Mouse (Mus musculus) NIH3T3 (cell line): Measurements from ENCODE around the gene Crp.

Experiments used
- DNase-seq: peaks from one replicate; pipeline ENCODE4 v3.0.0-alpha.2; 2012; ENCODE audit warnings: low read depth

Gene Crp

DNA sequence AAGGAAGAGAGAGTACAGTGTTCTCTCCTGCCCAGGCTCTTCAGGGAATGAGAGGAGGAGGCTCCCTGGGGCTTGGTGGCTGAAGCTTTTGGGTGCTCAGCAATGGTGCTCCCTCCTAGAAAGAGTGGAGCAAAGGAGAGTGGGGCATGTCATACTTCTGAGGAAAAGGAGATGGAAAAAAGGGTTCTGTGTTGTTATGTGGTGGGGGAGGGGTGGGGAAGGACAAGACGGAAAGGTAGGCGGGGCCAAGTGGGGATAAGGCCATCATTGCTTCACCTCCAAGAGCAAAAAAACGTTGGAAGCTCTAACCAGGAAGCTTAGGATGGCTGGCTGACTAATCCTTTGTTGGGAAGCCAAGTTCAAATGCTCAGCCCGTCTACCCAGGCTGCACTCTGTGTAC lies 14.1 kb downstream of the Crp start:
- DNase-seq: peak; percentile 16

DNA sequence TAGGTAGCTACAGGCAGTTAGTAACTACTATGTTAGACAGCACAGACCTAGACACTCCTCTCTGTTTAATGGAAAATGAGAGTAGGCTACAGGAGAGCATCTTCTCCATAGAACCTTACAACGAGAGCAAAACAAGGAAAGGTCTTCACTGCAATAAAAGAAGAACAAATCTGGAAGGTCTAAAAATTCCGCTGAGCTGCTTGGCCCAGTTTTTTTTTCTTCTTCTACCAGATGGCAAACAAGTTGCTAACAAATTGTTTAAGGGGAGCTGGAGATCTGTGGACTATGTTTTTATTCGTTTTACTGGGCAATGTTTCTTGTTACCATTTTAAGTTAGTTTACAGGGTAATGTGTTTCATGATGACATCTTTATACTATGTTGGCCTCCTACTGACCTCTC lies 53.4 kb downstream of the Crp start:
- DNase-seq: no peak

DNA sequence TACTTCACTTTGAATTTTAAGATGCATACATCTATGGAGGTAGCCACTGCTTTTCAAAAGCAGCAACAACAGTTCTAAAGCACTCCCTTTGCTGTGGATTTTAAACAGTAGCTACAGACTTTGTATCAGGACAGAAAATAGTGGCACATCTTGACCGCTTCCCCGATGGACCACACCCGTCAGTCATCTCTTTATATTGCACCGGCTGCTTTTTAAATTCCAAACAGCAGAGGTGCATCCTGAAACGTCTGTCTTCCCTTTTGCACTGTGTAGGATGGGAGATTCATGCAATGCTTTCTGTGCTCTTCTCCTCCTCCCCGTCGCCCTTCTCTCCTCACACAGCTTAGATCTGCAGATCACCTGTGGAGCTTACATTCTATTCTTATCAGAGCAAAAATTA lies 57.3 kb downstream of the Crp start:
- DNase-seq: no peak

DNA sequence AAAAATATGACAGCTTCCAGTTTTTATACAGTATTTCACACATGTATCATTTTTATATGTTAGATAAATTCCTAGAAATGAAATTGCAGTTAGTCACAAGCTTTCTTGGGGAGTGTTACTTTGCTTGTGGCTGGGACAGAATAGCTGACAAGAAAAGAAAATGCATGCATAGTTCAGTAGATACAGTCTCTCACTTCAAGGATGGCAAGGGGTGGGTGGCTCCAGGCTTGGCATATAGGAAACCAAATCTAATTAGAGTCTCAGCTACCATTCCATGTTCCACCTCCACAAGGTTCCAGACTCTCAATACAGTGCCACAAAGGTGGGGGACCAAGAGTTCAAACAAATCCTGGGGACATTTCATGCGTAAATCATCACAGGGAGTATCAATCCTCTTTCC lies 61.7 kb downstream of the Crp start:
- no peak for DNase-seq

DNA sequence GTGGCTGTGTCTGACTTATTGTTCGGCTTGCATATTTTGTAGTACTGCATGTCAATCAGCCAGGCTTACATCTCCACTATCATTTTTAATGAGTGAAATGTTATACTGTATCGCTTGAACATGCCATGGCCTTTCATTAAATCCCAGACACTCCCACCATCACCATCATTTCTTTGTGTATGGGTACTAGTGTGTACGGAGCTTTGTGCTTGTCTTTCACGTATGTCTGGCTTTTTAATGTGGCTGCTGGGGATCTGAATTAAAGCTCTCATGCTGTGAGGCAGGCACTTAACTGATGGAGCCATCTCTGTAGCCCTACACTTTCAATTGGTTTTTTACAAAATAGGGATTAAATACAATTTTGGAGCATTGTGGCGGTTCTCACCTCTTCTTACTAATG lies 81.3 kb downstream of the Crp start:
- DNase-seq: no peak

DNA sequence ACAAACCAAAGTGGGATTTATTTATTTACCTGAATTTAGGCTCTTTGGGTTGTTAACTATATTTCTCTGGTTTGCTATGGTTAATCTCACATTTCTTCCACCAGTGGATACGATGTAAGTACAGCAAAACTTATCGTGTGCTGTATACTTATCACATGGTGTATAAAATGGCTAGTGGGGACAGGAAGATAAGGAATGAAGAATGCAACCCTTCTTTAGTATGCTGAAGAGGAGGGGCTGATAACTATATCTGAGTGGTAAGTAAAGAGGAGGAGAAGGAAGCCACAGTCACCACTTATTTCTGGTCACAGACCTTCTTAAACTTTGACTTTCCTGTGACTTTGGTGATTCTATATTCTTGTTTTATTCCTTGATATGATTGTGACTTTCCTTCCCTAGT lies 87.5 kb downstream of the Crp start:
- DNase-seq: no peak

DNA sequence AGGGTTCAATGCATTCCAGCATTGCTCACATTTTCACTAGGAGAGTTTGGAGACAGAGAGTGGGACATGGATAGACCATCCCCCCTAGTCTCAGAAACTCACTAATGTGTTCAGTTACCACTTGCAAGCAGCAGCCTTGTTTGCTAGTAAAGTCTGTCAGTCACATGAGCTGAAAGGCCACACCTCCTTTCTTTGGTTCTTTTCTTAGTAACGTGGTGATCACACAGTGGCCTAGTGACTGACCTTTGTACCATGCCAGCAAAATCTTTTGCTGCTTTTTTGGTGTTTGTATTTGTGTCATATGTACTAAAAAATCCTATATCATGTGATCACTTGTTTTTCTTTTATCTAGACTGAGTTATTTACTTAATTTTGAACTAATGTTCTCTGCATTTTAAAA lies 88.0 kb downstream of the Crp start:
- no peak for DNase-seq

GRCm38 (mm10) chr1:172828975-172829374 lies 131.1 kb downstream of the Crp start:
- DNase-seq: no peak

DNA sequence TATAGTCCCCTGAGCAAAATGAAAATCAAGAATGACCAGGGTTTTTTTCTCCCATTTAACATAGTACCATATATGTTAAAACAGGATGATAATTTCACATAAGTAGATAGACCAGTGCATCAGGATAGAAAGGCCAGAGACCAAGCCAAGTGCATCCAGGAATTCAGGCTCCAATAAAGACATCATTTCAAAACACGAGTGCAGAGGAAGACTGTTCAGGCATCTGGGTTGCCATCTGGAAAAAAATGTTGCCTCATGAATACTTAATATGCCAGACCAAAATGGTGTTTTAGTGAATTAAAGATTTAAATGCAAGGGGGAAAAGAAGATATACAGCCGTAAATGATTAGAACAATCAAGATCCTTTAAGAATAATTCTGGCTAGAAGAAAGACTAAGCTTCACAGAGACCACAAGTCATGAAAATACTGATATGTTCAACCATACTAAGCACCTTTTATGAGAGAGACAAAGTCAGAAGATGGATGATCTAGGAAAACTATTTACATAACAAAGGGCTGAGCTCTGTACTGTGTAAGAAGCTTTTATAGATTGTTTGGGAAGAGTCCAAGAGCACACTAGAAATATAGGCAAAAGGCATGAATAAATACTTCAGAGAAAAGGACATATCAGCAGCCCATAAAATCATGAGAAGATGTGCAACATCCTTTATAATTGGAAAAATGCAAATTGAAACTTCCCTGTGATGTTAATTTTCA lies 149.3 kb downstream of the Crp start:
- DNase-seq: no peak

DNA sequence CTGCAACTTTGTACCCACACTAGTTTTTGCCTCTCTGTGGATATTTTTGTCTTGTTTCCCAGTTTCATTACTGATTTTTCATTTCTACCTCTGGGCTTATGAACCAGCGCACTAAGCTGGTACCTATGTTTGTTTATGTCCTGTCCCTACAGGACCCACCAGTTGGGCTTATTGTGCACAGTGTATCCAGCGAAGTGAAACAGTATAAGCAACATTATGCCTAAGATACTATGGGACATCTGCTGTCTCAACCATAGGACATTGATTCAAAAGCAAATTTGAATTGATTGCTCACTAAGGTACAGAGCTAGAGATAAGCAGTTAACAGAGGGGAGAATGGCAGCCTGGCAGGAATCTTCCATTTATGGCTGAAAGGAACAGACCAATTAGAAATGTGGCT lies 150.3 kb downstream of the Crp start:
- no peak for DNase-seq

GRCm38 (mm10) chr1:172875265-172875664 lies 177.4 kb downstream of the Crp start:
- DNase-seq: no peak

GRCm38 (mm10) chr1:172876675-172877074 lies 178.8 kb downstream of the Crp start:
- no peak for DNase-seq
